Mouse (Mus musculus) spleen, adult 12 weeks (tissue): ENCODE measurements around the gene Abhd12.
"Not testable (repeated sequence)": the region's sequence is repeated elsewhere in the genome, so short reads cannot be mapped to it uniquely, and the experiment has no call there.

Experiments used
- DNase-seq: peaks from one replicate; pipeline ENCODE4 v3.0.0; 2022; ENCODE audit warnings: low spot score

The Abhd12 gene

DNA sequence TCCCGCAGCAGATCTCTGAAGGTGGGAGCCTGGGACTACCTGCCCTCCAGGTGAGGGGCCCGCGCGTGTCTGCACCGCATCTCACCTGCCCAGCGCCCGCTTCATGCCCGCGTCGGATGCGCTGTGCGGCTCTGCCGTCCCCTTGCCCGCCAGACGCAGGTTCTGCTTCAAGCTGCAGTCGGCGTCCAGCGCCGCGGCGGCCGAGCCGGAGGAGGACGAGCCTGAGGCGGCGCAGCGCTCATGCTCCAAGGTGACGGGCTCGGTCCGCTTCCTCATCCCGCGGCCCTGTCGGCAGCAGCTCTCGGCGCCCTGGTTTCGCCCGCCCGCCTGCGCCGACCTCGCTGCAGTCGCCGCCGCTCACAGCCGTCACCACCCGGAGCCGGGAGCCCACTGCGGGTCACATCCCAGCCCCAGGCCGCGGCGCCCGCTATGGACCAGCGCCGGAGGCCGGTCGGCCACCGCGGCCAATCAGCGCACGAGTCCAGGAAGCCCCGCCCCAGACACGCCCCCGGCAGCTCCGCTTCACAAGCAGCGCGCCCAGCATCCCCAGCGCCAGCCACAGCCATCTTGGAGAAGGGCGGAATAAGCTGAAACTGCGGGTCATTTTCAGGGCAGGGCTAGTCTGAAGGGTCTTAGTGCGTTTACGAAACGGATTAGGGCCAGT is at the start of gene Abhd12:
Gene Abhd12 (minus strand): TSS at position 470 of the 664 bp plus-strand sequence.
- peak; percentile 97 for DNase-seq

DNA sequence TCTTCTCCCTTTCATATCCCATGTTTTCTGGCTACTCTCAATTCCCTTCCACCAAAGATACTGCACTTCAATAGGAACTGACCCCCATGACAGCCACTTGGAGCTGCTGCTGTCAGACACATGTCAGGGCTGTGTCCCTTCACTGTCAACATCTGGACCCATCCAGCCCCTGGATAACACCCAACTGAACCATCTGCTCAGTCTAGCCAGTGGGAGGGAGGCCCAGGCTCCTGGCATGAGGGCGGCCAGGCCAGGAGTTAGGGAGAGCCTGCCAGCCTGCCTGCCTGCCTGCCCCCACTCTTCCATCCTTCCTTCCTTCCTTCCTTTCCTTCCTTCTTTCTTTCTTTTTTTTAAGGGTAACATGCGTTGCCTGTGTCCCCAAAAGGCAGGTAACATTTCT is 46.7 kb upstream of the Abhd12 start:
- DNase-seq: no peak

GRCm38 (mm10) chr2:150950056-150950455 is 45.5 kb upstream of the Abhd12 start:
- no peak for DNase-seq

DNA sequence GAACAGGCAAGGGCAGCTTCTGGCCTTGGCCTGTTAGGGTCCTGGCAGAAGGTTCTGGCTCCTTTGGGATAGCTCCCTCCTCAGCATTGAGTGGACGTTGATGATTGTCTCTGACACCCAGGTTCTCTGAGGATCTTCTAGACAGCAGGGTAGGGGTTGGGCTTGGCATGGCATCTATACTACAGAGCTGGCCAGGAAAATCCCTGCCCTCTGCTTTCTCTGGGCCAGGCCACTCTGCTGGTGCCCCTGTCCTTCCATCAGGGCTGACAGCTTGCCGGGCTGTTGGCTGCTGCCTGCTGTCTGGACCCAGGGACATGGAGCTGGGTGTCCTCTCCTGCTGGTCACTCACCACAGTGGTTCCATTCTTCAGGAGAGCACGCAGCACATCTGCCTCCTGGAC is 45.1 kb upstream of the Abhd12 start:
- DNase-seq: no peak

GRCm38 (mm10) chr2:150948786-150949185 is 44.2 kb upstream of the Abhd12 start:
- DNase-seq: no peak

- not testable (repeated sequence) for DNase-seq
Observed at GRCm38 (mm10) chr2:150947880-150948611, 43.5 kb upstream of the Abhd12 start.

GRCm38 (mm10) chr2:150947341-150947740 is 42.8 kb upstream of the Abhd12 start:
- DNase-seq: not testable (repeated sequence)

GRCm38 (mm10) chr2:150944017-150944416 is 39.5 kb upstream of the Abhd12 start:
- no peak for DNase-seq

DNA sequence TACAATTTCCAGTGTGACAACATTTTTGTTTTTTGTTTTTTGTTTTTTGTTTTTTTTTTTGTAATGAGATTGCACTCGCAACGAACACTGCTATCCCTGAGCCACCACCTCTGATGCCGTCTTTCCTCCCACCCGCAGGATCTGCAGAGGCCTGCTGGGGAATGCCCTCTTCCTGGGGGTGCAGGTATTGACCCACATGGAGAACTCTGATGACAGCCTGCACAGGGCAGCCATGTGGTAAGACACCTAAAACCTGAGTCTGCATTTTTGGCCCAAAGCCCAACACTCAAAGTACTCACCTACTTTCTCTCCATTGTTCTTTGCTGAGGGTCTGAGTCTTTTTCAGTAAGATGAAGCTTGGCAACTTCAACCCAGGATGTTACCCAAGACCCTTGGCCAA is 30.1 kb upstream of the Abhd12 start:
- DNase-seq: no peak

DNA sequence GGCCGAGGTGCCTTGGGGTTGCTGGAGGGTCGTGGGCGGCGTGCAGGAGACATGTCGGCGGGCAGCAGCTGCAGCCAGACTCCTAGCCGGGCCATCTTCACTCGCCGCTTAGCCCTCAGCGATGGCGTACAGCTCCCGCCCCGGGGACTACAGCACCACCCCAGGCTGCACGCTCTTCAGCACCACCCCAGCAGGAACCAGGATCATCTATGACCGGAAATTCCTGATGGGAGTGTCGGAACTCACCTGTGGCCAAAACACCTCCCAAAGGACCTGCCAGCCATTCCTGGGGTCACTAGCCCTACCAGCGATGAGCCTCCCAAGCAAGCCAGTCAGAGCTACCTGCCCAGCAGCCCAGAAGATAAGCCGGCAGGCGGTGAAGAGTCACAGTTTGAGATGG is 28.9 kb upstream of the Abhd12 start:
- DNase-seq: no peak

- DNase-seq: no peak
Observed at GRCm38 (mm10) chr2:150930806-150931205, 26.3 kb upstream of the Abhd12 start.

DNA sequence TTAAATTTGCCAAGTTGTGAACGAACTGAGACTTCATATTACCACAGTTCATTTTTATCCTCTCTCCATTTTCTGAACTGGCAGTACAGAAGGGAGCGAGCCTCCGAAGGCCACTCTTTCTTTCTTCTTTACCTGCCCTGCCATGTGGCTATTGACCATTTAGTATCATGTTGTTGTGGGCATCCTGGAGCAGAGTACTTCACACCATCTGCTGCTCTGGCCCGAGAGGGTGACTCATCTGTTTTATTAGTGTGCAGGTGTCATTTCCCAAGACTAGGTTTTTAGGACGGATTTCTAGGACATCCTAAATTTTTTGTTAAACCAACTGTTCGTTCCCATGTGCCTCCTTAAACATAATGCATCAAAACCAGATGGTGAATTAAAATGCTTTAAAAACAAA is 24.6 kb upstream of the Abhd12 start:
- DNase-seq: no peak

- DNase-seq: no peak
Observed at GRCm38 (mm10) chr2:150927038-150927720, 22.6 kb upstream of the Abhd12 start.

GRCm38 (mm10) chr2:150923505-150923904 is 19.0 kb upstream of the Abhd12 start:
- DNase-seq: no peak

GRCm38 (mm10) chr2:150923026-150923425 is 18.5 kb upstream of the Abhd12 start:
- DNase-seq: no peak

GRCm38 (mm10) chr2:150922165-150922564 is 17.6 kb upstream of the Abhd12 start:
- DNase-seq: no peak

- no peak for DNase-seq
Observed at GRCm38 (mm10) chr2:150921697-150922096, 17.2 kb upstream of the Abhd12 start.

DNA sequence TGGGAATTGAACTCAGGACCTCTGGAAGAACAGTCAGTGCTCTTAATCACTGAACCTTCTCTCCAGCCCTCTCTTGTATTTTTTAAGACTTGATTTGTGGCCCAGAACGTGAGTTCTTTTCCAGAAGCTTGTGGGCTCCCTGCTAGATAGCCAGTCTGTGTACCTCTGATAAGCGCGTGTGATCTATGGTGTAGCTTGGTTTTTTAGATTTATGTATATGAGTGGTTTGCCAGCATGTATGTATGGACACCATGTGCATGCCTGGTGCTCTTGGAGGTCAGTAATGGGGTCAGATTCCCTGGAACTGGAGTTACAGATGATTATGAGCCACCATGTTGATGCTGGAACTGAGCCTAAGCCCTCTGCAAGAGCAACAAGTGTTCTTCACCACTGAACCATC is 16.0 kb upstream of the Abhd12 start:
- DNase-seq: no peak

GRCm38 (mm10) chr2:150918720-150919119 is 14.2 kb upstream of the Abhd12 start:
- DNase-seq: no peak

GRCm38 (mm10) chr2:150915786-150916185 is 11.2 kb upstream of the Abhd12 start:
- no peak for DNase-seq

DNA sequence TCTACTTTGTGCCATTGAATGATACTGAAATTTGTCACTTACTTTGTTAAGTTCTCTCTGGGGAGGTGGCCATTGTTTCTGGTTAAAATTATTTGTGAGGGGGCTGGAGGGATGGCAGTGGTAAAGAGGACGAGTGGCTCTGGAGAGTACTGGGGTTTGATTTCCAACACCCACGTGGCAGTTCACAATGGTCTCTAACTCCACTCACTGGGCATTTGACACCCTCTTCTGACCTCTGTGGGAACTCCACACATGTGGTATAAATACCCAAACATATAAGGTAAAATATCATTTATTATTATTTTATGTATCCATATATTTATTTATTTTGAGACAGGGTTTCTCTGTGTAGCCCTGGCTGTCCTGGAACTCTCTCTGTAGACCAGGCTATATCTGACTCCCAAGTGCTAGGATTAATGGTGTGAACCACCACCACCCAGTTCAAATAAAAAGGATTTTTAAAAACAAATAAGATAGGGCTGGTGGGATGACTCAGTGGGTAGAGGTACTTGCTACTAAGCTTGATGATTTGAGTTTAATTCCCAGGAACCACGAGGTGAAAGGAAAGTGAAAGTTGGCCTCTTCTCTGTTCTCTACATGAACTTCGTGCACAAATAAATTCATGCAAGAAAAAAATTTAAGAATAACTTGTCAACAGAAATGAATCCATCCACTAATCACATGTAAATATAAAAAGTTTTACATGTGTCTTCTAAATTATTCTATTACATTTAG is 10.4 kb upstream of the Abhd12 start:
- no peak for DNase-seq

DNA sequence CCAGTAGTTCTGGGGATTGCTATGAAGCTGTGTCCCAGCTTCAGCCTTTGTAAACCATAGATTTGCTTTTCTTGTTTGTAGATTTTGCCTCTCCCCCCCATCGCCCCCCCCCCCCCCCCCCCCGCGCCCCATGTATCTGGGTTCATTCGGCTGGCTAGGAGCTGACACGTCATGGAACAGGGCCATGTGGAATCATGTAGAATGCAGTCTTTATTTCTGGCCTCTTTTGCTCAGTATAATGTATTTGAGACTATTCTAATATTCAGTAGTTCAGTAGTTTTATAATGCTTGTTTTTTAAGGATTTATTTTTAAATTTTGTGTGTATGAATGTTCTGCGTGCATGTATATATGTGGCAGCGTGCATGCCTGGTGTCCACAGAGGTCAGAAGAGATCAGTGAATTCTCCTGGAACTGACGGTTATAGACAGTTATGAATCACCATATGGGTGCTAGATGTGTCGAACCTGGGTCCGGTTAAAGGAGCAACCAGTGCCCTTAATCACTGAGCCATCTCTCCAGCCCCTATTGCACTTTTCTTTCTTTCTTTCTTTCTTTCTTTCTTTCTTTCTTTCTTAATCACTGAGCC is 5.8 kb upstream of the Abhd12 start:
- no peak for DNase-seq
